Mouse (Mus musculus) B cell, adult 2 months (primary cell): ENCODE measurements at regions not wholly inside any gene's neighbourhood (a gene's known extent, or its start where the extent isn't known, plus 50 kb on each side); places are given as distances from the start of the nearest gene placed in this dataset.
A peak's percentile ranks its signal among the peaks of the same experiment; 100 is the strongest.

ENCODE experiments used
- DNase-seq, 2 experiments: peaks; one replicate each; pipeline ENCODE4 v3.0.0; 2022

GRCm38 (mm10) chr1:69746575-69747290, 59.7 kb upstream of the Ikzf2 start:
- DNase-seq = no peak

DNA sequence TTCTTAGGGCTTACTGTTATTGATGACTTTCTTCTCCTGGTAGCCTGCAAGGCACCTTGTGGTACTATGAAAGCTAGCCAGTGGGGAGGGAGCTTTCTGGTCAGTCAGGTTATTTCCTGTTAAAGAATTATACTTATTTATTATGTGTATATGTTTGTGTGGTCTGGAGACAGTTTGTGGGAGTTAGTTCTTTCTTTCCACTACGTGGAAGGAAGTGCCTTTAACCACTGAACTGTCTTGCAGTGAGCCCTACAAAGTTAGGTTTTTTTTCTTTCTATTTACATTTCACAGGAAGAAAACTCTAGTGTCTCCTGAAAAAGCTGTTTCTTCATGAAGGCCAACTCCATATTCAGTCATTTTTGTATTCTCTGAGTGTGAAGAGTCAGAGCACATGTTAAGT, 65.7 kb upstream of the Ikzf2 start:
- DNase-seq = no peak

DNA sequence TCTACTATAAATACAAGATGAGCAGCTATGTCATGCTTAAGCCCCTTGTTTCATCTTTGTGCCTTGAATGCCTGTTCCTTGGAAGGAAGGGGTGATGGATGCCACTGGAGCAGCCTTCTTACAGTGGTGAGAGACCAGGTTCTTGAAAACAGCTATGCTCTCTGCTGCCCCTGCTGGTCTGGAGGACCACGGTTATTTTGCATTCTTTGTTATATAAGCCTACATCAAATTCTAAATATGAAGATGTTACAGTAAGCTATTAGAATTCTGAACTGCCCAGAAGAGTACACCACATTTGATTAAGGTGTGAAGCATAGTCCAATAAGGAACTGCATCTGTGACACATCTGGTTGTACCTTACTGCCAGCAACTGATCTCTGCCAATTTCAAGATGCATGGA, 69.1 kb upstream of the Spag16 start:
- peak; percentile 3 to 5 for DNase-seq

DNA sequence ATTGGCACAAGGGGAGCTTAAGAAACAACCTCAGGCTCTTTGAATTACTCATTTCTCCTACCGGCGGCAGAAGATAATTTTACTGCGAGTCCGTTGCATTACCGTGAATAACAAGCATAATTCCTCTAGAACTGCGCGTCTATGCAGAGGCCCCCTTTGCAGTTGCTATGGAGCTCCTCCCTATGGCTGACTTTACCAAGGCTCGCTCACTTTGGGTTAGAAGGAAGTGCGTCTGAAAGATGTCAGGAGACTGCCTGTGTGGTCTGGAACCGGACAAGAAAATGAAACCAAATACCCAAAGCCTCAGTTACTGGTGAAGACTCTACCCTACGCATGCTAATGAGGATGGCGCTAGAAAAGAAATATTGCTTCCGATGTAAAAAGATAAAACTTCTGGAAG, 67.2 kb upstream of the Spag16 start:
- peak; percentile 1 for DNase-seq

DNA sequence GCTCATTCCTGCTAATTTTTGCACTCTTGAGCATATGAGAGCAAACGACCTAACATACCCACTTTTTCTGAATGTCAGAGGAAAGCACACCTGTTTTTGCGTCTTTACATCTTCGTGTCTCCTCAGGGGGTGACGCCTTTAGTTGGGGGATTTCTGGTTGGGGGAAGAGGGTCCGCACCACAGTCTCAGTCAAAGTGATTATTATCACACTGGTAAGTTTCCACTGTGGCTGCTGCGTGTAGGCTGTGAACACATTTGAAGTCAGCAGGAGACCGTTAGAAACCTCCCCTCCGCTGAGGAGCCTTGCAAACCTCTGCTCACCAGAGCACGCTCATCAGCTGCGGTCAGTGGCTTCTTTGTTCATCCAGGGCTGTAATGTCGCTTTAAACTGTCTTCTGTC, 58.1 kb upstream of the Spag16 start:
- no peak for DNase-seq

- no peak for DNase-seq
These were observed 56.6 kb upstream of the Spag16 start for GRCm38 (mm10) chr1:69770209-69770608.

- no peak for DNase-seq
These were observed 55.3 kb upstream of the Spag16 start for GRCm38 (mm10) chr1:69771436-69771835.

GRCm38 (mm10) chr1:69775589-69775988, 51.2 kb upstream of the Spag16 start:
- no peak for DNase-seq
